In the genomic region with DNA sequence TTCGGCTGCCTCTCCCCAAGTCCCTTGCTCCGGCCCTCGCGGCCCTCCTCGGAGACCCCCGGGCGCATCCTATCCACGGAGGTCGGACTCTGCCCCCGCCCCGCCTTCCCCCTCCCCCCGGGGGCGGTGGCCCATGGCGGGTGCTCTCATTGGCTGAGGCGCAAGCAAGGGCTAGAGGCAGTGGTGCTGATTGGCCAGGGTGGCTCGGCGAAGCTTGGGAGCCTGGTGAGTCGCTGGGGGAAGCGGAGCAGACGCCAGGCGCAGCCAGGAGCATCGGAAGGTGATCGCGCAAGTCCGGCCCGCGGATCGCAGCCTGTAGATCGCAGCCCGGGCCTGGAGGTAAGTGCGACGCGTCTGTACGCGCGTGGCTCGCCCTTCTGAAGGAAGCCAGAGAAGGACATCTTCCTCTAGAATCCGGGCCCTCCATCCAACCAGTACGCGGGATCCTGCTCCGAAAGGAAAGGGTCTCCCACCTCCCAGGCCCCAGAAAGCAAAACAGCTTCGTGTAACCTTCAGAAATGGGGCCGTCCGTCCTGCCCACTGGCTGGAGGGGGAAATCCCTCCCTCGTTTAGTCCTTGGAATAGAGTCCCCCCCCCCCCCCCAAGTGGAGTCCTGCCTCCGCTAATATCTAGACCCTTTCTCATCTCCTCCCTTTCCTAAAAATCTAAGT, we compare ENCODE assay signal across 8 mouse cellular contexts. TPM values are rescaled to one million over a fixed set of nuclear protein-coding genes. Genes with fewer than 3 reads are reported as not detected.
DNase-seq lines count a peak whose midpoint lies in the region; ATAC-seq and TF ChIP-seq lines count a peak whose summit lies in the region.

Gene Abat, plus strand, starts transcription at position 194 of the 671 bp plus-strand sequence.

- peak; percentile 83 for DNase-seq in ES-E14 (ENCODE audit: low read depth, low spot score)
- peak; percentile 93 to 96 for DNase-seq in cerebellum, adult 18-20 months
- DNase-seq in forelimb bud, embryonic 11.5 days (ENCODE audit: low read depth, low spot score), result peak; percentile 90
- peak; percentile 87 to 88 for DNase-seq in heart, postnatal 36 days
- DNase-seq in layer of hippocampus, adult 11-12 months (ENCODE audit: low spot score), result peak; percentile 93
- DNase-seq in thymus, adult 18-20 months, result peak; percentile 69 to 73

- intact Hi-C loops in heart, postnatal 36 days (cut with DNase I), result no loop called here

- H3K9ac ChIP-seq in ES-E14 (ENCODE audit: insufficient read depth, low read depth, low read length, poor library complexity, severe bottlenecking), result peak within 1 kb of the TSS; percentile 79
- H3K9ac ChIP-seq in liver, embryonic 16.5 days (ENCODE audit: low read depth, low read length), result peak within 1 kb of the TSS; percentile 40
- peak within 1 kb of the TSS; percentile 54 for H3K9ac ChIP-seq in neural tube, embryonic 14.5 days (replicated peaks; ENCODE audit: low read depth, low read length)

- H3K36me3 ChIP-seq in ES-E14 (ENCODE audit: control insufficient read depth, insufficient read depth, low read length, poor library complexity, severe bottlenecking), result no peaks in the 10 kb centered on the region
- H3K36me3 ChIP-seq in liver, embryonic 16.5 days (ENCODE audit: control insufficient read depth, insufficient read depth), result no peaks in the 10 kb centered on the region
- no peaks in the 10 kb centered on the region for H3K36me3 ChIP-seq in neural tube, embryonic 14.5 days (ENCODE audit: control insufficient read depth, insufficient read depth, low read length)

- peak within 1 kb of the TSS; percentile 48 for H3K4me2 ChIP-seq in liver, embryonic 16.5 days (ENCODE audit: low read depth, low read length)
- peak within 1 kb of the TSS; percentile 83 for H3K4me2 ChIP-seq in neural tube, embryonic 14.5 days (ENCODE audit: low read depth, low read length)

- no peaks in the 10 kb centered on the region for H3K9me3 ChIP-seq in ES-E14 (ENCODE audit: control insufficient read depth, insufficient read depth, low read depth, low read length)
- no peaks in the 10 kb centered on the region for H3K9me3 ChIP-seq in liver, embryonic 16.5 days (replicated peaks; ENCODE audit: control insufficient read depth, low read length)
- H3K9me3 ChIP-seq in neural tube, embryonic 14.5 days (ENCODE audit: control insufficient read depth, low read length), result no peaks in the 10 kb centered on the region

- in situ Hi-C loops in ES-E14 (cut with MboI; ENCODE audit: low sequenced_read_pairs in 2 of 2, unreplicated experiment in 2 of 2), result no loop called here

- ATAC-seq in liver, embryonic 16.5 days (ENCODE audit: low read depth), result peak; percentile 94
- peak; percentile 99 for ATAC-seq in neural tube, embryonic 14.5 days (ENCODE audit: low read depth)

- H3K27ac ChIP-seq in ES-E14 (ENCODE audit: insufficient read depth, low read depth, low read length, poor library complexity, severe bottlenecking), result no peak within 1 kb of the TSS
- H3K27ac ChIP-seq in liver, embryonic 16.5 days (ENCODE audit: low read length), result peak within 1 kb of the TSS; percentile 43
- peak within 1 kb of the TSS; percentile 75 for H3K27ac ChIP-seq in neural tube, embryonic 14.5 days (ENCODE audit: low read depth, low read length)

- WGBS in liver, embryonic 16.5 days (ENCODE audit: insufficient replicate concordance), result 2% methylated on average over 46 of the region's 46 CpGs
- WGBS in neural tube, embryonic 14.5 days, result under 1% methylated on average over 46 of the region's 46 CpGs

- H3K4me1 ChIP-seq in ES-E14 (ENCODE audit: control insufficient read depth in 2 of 2, insufficient read depth in 2 of 2, low read length in 2 of 2, poor library complexity in 1 of 2), result no peaks in the 10 kb centered on the region; a peak in 1 of 4 replicates
- no peaks in the 10 kb centered on the region for H3K4me1 ChIP-seq in liver, embryonic 16.5 days (ENCODE audit: control insufficient read depth, low read depth, low read length)
- H3K4me1 ChIP-seq in neural tube, embryonic 14.5 days (ENCODE audit: control insufficient read depth, insufficient read depth, low read length), result peaks cover 23% of the 10 kb centered on the region

- H3K4me3 ChIP-seq in ES-E14 (ENCODE audit: insufficient read depth in 1 of 2, low read depth in 1 of 2, low read length in 2 of 2, poor library complexity in 1 of 2, severe bottlenecking in 1 of 2), result peak within 1 kb of the TSS; percentile 67 to 73
- H3K4me3 ChIP-seq in liver, embryonic 16.5 days (ENCODE audit: low read depth, low read length), result peak within 1 kb of the TSS; percentile 56
- peak within 1 kb of the TSS; percentile 50 for H3K4me3 ChIP-seq in neural tube, embryonic 14.5 days (ENCODE audit: low read depth, low read length)

- H3K27me3 ChIP-seq in liver, embryonic 16.5 days (ENCODE audit: control insufficient read depth, insufficient read depth, low read depth, low read length), result peaks cover 14% of the 10 kb centered on the region
- H3K27me3 ChIP-seq in neural tube, embryonic 14.5 days (ENCODE audit: control insufficient read depth, insufficient read depth, low read length), result no peaks in the 10 kb centered on the region

TF ChIP-seq in ES-E14, 5 proteins besides CTCF, POLR2A, EP300 and RAD21:
- no peak for TF ChIP-seq HCFC1 (IDR thresholded peaks at IDR 0.05; ENCODE audit: borderline replicate concordance, insufficient read depth, low read length)
- TF ChIP-seq ZNF384 (IDR thresholded peaks at IDR 0.05; ENCODE audit: low read depth, low read length), result no peak
- TF ChIP-seq MAFK (IDR thresholded peaks at IDR 0.05; ENCODE audit: insufficient read depth, low read depth, low read length), result no peak
- no peak for TF ChIP-seq ZC3H11A (IDR thresholded peaks at IDR 0.05; ENCODE audit: borderline replicate concordance, low read depth, low read length)
- no peak for TF ChIP-seq CHD2 (IDR thresholded peaks at IDR 0.05; ENCODE audit: low read depth, low read length)
TF ChIP-seq in ES-E14: peak in this region for 0.

RNA-seq across cellular contexts. Expression of gene Abat, which starts in this region (rescaled TPM):
- total RNA-seq in ES-E14 (2012; rRNA removed), result 2.3 and 4.3 TPM in 2 replicates
- 1 to 10 TPM; 3.9 to 4.7 TPM for total RNA-seq in heart, postnatal 36 days (2021)
- polyA plus RNA-seq in liver, embryonic 16.5 days (2015; fragmentation: Nextera tagmentation; extraction: Ambion mirVana), result 37.8 and 46.2 TPM in 2 replicates
- 84.9 and 115 TPM in 2 replicates for polyA plus RNA-seq in neural tube, embryonic 14.5 days (2014; fragmentation: Nextera tagmentation; extraction: Ambion mirVana)
